Mouse (Mus musculus) erythroblast, embryonic 14.5 days (primary cell): ENCODE results near the gene Oas1h.

Experiments used
- GATA1 ChIP-seq: IDR thresholded peaks from 2 replicates; pipeline ENCODE4 v1.6.1; 2012; ENCODE audit warnings: low read length, inconsistent platforms, mixed read lengths
- TAL1 ChIP-seq: IDR thresholded peaks from 3 replicates; pipeline ENCODE4 v1.6.1; 2012; ENCODE audit warnings: low read length, inconsistent platforms, mixed read lengths

DNA sequence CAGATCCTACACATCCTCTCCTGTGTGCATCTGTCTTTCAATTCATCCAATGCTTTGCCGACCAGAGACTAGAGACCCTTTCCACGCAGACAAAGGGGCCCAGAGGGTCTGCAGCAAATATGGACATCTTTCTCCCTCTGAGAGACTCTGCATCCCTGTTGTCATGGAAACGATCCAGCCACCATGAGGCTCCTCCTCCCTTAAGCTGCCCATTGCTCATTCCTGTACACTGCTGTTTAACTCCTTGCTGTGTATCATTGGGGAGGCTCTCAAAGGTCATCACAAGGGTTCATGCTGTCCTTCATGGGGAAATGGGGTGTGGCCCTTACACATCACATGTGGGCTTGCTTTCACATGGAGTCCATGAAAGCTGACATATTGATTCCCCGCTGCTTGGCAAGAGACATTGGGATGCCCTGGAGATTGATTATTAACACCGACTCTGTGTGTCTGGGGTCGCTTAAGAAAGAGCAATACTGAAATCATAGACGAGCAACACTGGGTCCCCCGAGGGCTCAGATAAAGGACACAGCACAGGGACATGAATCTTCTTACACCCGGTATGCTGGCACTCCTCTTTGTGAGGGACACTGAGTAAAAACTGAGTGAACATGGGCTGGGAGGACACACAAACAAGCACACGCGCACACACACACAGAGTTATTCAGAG lies 34.1 kb downstream of the Oas1h start:
- no peak for TF ChIP-seq TAL1
- no peak for TF ChIP-seq GATA1
